Mouse (Mus musculus) G1E (cell line): ENCODE measurements around the gene Atp6v1e1.

Experiments used
- CTCF ChIP-seq: IDR thresholded peaks from 2 replicates; pipeline ENCODE4 v1.5.1; 2012; ENCODE audit warnings: low read depth, low read length, inconsistent platforms, mixed read lengths
- POLR2AphosphoS5 ChIP-seq: IDR thresholded peaks from 2 replicates; pipeline ENCODE4 v1.6.1; 2012; ENCODE audit warnings: low read depth, low read length, inconsistent platforms; ENCODE audit not compliant: insufficient replicate concordance
- TAL1 ChIP-seq: conservative IDR thresholded peaks from 2 replicates; pipeline ENCODE4 v1.6.1; 2012; ENCODE audit warnings: low read depth, low read length, inconsistent platforms, mixed read lengths

DNA sequence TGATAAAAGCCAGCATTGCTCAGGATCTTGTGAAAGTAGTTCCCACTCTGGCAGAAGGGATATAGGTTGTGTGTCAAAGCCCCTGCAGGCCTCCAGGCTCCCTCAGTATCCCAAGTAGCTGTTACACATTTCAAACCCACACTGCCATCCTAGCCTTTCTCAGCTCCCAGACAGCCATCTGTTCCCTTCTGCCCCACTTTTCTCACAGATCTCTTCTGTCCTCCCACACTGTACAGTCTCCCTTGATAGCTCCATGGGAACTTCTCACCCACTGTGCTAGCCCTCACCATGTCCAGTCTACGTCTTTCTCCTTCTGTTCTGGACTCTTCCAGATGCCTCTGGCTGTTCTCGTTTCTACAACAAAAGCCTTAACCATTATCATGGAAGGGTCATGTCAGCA, 26.5 kb downstream of the Atp6v1e1 start:
- no peak for TF ChIP-seq TAL1
- TF ChIP-seq CTCF, result no peak
- TF ChIP-seq POLR2AphosphoS5, result no peak
